Mouse (Mus musculus) adrenal gland, postnatal 4 days (tissue): ENCODE data around the gene Khdc1c. TPM values are rescaled to one million over a fixed set of nuclear protein-coding genes. Genes with fewer than 3 reads are reported as not detected.
"Not testable (repeated sequence)": the region's sequence is repeated elsewhere in the genome, so short reads cannot be mapped to it uniquely, and the experiment has no call there.

Experiments
- DNase-seq, 2 experiments: peaks; one replicate each; pipeline ENCODE4 v3.0.0; 2021 to 2022; ENCODE audit warnings: low spot score in 2 of 2, mixed read lengths in 2 of 2
- long read RNA-seq, 2 experiments: library from polyadenylated mRNA; stranded (forward); transcript quantifications; one replicate each; pipeline ENCODE4 v2.0.0; 2021
- total RNA-seq, 2 experiments: library from RNA; stranded (reverse); gene quantifications; 2 replicates each; pipeline ENCODE4 v1.2.3; 2021

Khdc1c gene
- not detected for total RNA-seq
- long read RNA-seq, experiment 1, result 0 reads
- long read RNA-seq, experiment 2, result 0 reads

GRCm38 (mm10) chr1:21368031-21368430, at the start of gene Khdc1c:
Gene Khdc1c, plus strand, starts transcription at chr1:21368331.
- not testable (repeated sequence) for DNase-seq

GRCm38 (mm10) chr1:21320271-21320670, 47.9 kb upstream of the Khdc1c start:
- not testable (repeated sequence) for DNase-seq

- DNase-seq, result no peak
Observed at GRCm38 (mm10) chr1:21321656-21322055, 46.5 kb upstream of the Khdc1c start.

GRCm38 (mm10) chr1:21323996-21324574, 44.0 kb upstream of the Khdc1c start:
- DNase-seq, result no peak

- no peak for DNase-seq
Observed at GRCm38 (mm10) chr1:21324633-21325032, 43.5 kb upstream of the Khdc1c start.

GRCm38 (mm10) chr1:21326733-21327132, 41.4 kb upstream of the Khdc1c start:
- DNase-seq, result no peak

GRCm38 (mm10) chr1:21331161-21331560, 37.0 kb upstream of the Khdc1c start:
- DNase-seq, result not testable (repeated sequence)

- no peak for DNase-seq
Observed at GRCm38 (mm10) chr1:21333222-21333973, 34.7 kb upstream of the Khdc1c start.

GRCm38 (mm10) chr1:21335836-21336235, 32.3 kb upstream of the Khdc1c start:
- no peak for DNase-seq

- no peak for DNase-seq
Observed at GRCm38 (mm10) chr1:21340745-21341144, 27.4 kb upstream of the Khdc1c start.

GRCm38 (mm10) chr1:21344253-21344652, 23.9 kb upstream of the Khdc1c start:
- DNase-seq, result peak in 1 of 2 experiments; percentile 5

- DNase-seq, result not testable (repeated sequence)
Observed at GRCm38 (mm10) chr1:21344752-21345151, 23.4 kb upstream of the Khdc1c start.

GRCm38 (mm10) chr1:21349341-21349740, 18.8 kb upstream of the Khdc1c start, which contains the start of gene Khdc1a:
Gene Khdc1a, plus strand, starts transcription at chr1:21349641.
- no peak for DNase-seq

- DNase-seq, result no peak
Observed at GRCm38 (mm10) chr1:21383256-21383655, 15.1 kb downstream of the Khdc1c start, which contains the start of gene Khdc1b. Gene Khdc1b, plus strand, starts transcription at chr1:21383556.

- DNase-seq, result no peak
Observed at GRCm38 (mm10) chr1:21391138-21391671, 23.1 kb downstream of the Khdc1c start.

GRCm38 (mm10) chr1:21402804-21403203, 34.7 kb downstream of the Khdc1c start:
- no peak for DNase-seq

GRCm38 (mm10) chr1:21407266-21407665, 39.1 kb downstream of the Khdc1c start:
- DNase-seq, result no peak

- DNase-seq, result no peak
Observed at GRCm38 (mm10) chr1:21411331-21412196, 43.4 kb downstream of the Khdc1c start.

GRCm38 (mm10) chr1:21412197-21412555, 44.0 kb downstream of the Khdc1c start:
- no peak for DNase-seq

- no peak for DNase-seq
Observed at GRCm38 (mm10) chr1:21419370-21419769, 51.2 kb downstream of the Khdc1c start.
